Comparison of ENCODE assay signal across 12 mouse cellular contexts in genomic region chr7:24297361-24298095, GRCm38 (mm10). TPM values are rescaled to one million over a fixed set of nuclear protein-coding genes. Genes with fewer than 3 reads are reported as not detected.
DNase-seq lines count a peak whose midpoint lies in the region; ATAC-seq and TF ChIP-seq lines count a peak whose summit lies in the region.
"Had no signal": no experiment of that assay in that cellular context is flagged by ENCODE, and none has a peak within 500 bp of the region (broad histone marks: within the 10 kb centered on the region; RNA-seq: fewer than 3 reads in every experiment).

No protein-coding gene starts in this region.

- intact Hi-C loops in left cerebral cortex, postnatal 25 days (cut with DNase I) = no loop called here

- H3K9ac ChIP-seq in lung, embryonic 14.5 days = peak overlapping the region; percentile 79; the same call in 1 of the 2 replicates
- H3K9ac ChIP-seq in forebrain, embryonic 15.5 days (replicated peaks) = peak overlapping the region; percentile 87; the same call in 1 of the 2 replicates
- H3K9ac ChIP-seq in limb, embryonic 13.5 days = peak overlapping the region; percentile 82; the same call in 1 of the 2 replicates
- no peak overlapping the region for H3K9ac ChIP-seq in stomach, embryonic 15.5 days

- no peaks in the 10 kb centered on the region for H3K9me3 ChIP-seq in lung, embryonic 14.5 days (ENCODE audit: low read depth, low read length)
- H3K9me3 ChIP-seq in forebrain, embryonic 15.5 days = no peaks in the 10 kb centered on the region
- H3K9me3 ChIP-seq in limb, embryonic 13.5 days = no peaks in the 10 kb centered on the region
- H3K9me3 ChIP-seq in stomach, embryonic 15.5 days = no peaks in the 10 kb centered on the region

- peaks cover 6% of the 10 kb centered on the region; the same call in 1 of the 2 replicates for H3K4me1 ChIP-seq in lung, embryonic 14.5 days (ENCODE audit: insufficient read depth)
- peaks cover 26% of the 10 kb centered on the region for H3K4me1 ChIP-seq in forebrain, embryonic 15.5 days
- H3K4me1 ChIP-seq in limb, embryonic 13.5 days = peaks cover 14% of the 10 kb centered on the region
- H3K4me1 ChIP-seq in stomach, embryonic 15.5 days = no peaks in the 10 kb centered on the region; the same call in 1 of the 2 replicates

- H3K4me3 ChIP-seq in lung, embryonic 14.5 days (ENCODE audit: low read depth, low read length) = peak overlapping the region; percentile 72
- H3K4me3 ChIP-seq in forebrain, embryonic 15.5 days = peak overlapping the region; percentile 80; the same call in 1 of the 2 replicates
- peak overlapping the region; percentile 66 for H3K4me3 ChIP-seq in limb, embryonic 13.5 days
- no peak overlapping the region for H3K4me3 ChIP-seq in stomach, embryonic 15.5 days (replicated peaks)

- H3K36me3 ChIP-seq in lung, embryonic 14.5 days (ENCODE audit: insufficient read depth) = peaks cover 48% of the 10 kb centered on the region
- H3K36me3 ChIP-seq in forebrain, embryonic 15.5 days = peaks cover 51% of the 10 kb centered on the region
- peaks cover 58% of the 10 kb centered on the region for H3K36me3 ChIP-seq in limb, embryonic 13.5 days
- H3K36me3 ChIP-seq in stomach, embryonic 15.5 days = peaks cover 33% of the 10 kb centered on the region

- no peak for DNase-seq in lung, embryonic 14.5 days
- no peak for DNase-seq in lung, postnatal 4 days
- no peak for DNase-seq in adipocyte (ENCODE audit: low spot score)
- no peak for DNase-seq in left cerebral cortex, postnatal 25 days (ENCODE audit: low spot score in 2 of 2)
- no peak for DNase-seq in urinary bladder, postnatal 36 days (ENCODE audit: low spot score in 2 of 2)
- DNase-seq: cerebellum, adult 11-12 months; heart, postnatal 36 days; lung, postnatal 10 days had no signal

- no peaks in the 10 kb centered on the region for H3K27me3 ChIP-seq in lung, embryonic 14.5 days (ENCODE audit: insufficient read depth, low read length)
- no peaks in the 10 kb centered on the region for H3K27me3 ChIP-seq in forebrain, embryonic 15.5 days
- no peaks in the 10 kb centered on the region for H3K27me3 ChIP-seq in limb, embryonic 13.5 days
- no peaks in the 10 kb centered on the region for H3K27me3 ChIP-seq in stomach, embryonic 15.5 days (replicated peaks)

- ATAC-seq in lung, embryonic 14.5 days (ENCODE audit: insufficient read depth) = no peak
- ATAC-seq in forebrain, embryonic 15.5 days (replicated peaks) = no peak
- ATAC-seq in limb, embryonic 13.5 days (ENCODE audit: low FRiP score, low read depth) = no peak
- no peak for ATAC-seq in stomach, embryonic 15.5 days (ENCODE audit: insufficient read depth, low FRiP score, low read depth)

- H3K27ac ChIP-seq in lung, embryonic 14.5 days (ENCODE audit: low read depth) = no peak overlapping the region
- H3K27ac ChIP-seq in forebrain, embryonic 15.5 days (replicated peaks) = no peak overlapping the region
- peak overlapping the region; percentile 97; the same call in 1 of the 2 replicates for H3K27ac ChIP-seq in limb, embryonic 13.5 days
- H3K27ac ChIP-seq in stomach, embryonic 15.5 days = no peak overlapping the region

- peak overlapping the region; percentile 91 for H3K4me2 ChIP-seq in lung, embryonic 14.5 days
- peak overlapping the region; percentile 94; the same call in 1 of the 2 replicates for H3K4me2 ChIP-seq in forebrain, embryonic 15.5 days (replicated peaks)
- peak overlapping the region; percentile 88 for H3K4me2 ChIP-seq in limb, embryonic 13.5 days (replicated peaks)
- peak overlapping the region; percentile 88 for H3K4me2 ChIP-seq in stomach, embryonic 15.5 days

- 92% methylated on average over 15 of the region's 15 CpGs for WGBS in lung, embryonic 14.5 days
- WGBS in forebrain, embryonic 15.5 days = 89% methylated on average over 15 of the region's 15 CpGs
- WGBS in limb, embryonic 13.5 days = 92% methylated on average over 15 of the region's 15 CpGs
- 90% methylated on average over 15 of the region's 15 CpGs for WGBS in stomach, embryonic 15.5 days

- no peak for TF ChIP-seq CTCF in lung, embryonic 14.5 days (IDR thresholded peaks at IDR 0.05; ENCODE audit: low read depth)

RNA-seq across cellular contexts. Expression of gene Zfp61, which starts 3.5 kb away (rescaled TPM):
- polyA plus RNA-seq in lung, embryonic 14.5 days (2014; fragmentation: Nextera tagmentation; extraction: Ambion mirVana) = 32.1 and 32.4 TPM in 2 replicates
- 51.2 and 59.0 TPM in 2 replicates for polyA plus RNA-seq in forebrain, embryonic 15.5 days (2015; fragmentation: Nextera tagmentation; extraction: Ambion mirVana)
- polyA plus RNA-seq in limb, embryonic 13.5 days (2015; fragmentation: Nextera tagmentation; extraction: Ambion mirVana) = 54.1 and 63.5 TPM in 2 replicates
- 29.6 and 31.3 TPM in 2 replicates for polyA plus RNA-seq in stomach, embryonic 15.5 days (2015; fragmentation: Nextera tagmentation; extraction: Ambion mirVana)
- total RNA-seq in left cerebral cortex, postnatal 25 days (2021) = 10 to 100 TPM; 19.3 to 20.8 TPM

RNA-seq across cellular contexts. Expression of gene Zfp94, which starts 18.9 kb away (rescaled TPM):
- polyA plus RNA-seq in lung, embryonic 14.5 days (2014; fragmentation: Nextera tagmentation; extraction: Ambion mirVana) = 8.6 and 9.8 TPM in 2 replicates
- polyA plus RNA-seq in forebrain, embryonic 15.5 days (2015; fragmentation: Nextera tagmentation; extraction: Ambion mirVana) = 24.5 and 24.7 TPM in 2 replicates
- 15.0 and 16.0 TPM in 2 replicates for polyA plus RNA-seq in limb, embryonic 13.5 days (2015; fragmentation: Nextera tagmentation; extraction: Ambion mirVana)
- 9.3 and 11.1 TPM in 2 replicates for polyA plus RNA-seq in stomach, embryonic 15.5 days (2015; fragmentation: Nextera tagmentation; extraction: Ambion mirVana)
- total RNA-seq in left cerebral cortex, postnatal 25 days (2021) = 10 to 100 TPM; 13.2 to 16.9 TPM

RNA-seq across cellular contexts. Expression of gene Zfp93, which starts 27.3 kb away (rescaled TPM):
- 8.4 and 8.6 TPM in 2 replicates for polyA plus RNA-seq in lung, embryonic 14.5 days (2014; fragmentation: Nextera tagmentation; extraction: Ambion mirVana)
- 9.3 and 12.1 TPM in 2 replicates for polyA plus RNA-seq in forebrain, embryonic 15.5 days (2015; fragmentation: Nextera tagmentation; extraction: Ambion mirVana)
- 8.9 and 9.8 TPM in 2 replicates for polyA plus RNA-seq in limb, embryonic 13.5 days (2015; fragmentation: Nextera tagmentation; extraction: Ambion mirVana)
- 7.2 and 7.4 TPM in 2 replicates for polyA plus RNA-seq in stomach, embryonic 15.5 days (2015; fragmentation: Nextera tagmentation; extraction: Ambion mirVana)
- 10 to 100 TPM; 11.0 to 11.5 TPM for total RNA-seq in left cerebral cortex, postnatal 25 days (2021)

RNA-seq across cellular contexts. Expression of gene Tescl, which starts 36.2 kb away (rescaled TPM):
- polyA plus RNA-seq in lung, embryonic 14.5 days (2014; fragmentation: Nextera tagmentation; extraction: Ambion mirVana) = not detected in 2 replicates
- not detected in 2 replicates for polyA plus RNA-seq in forebrain, embryonic 15.5 days (2015; fragmentation: Nextera tagmentation; extraction: Ambion mirVana)
- not detected in 2 replicates for polyA plus RNA-seq in limb, embryonic 13.5 days (2015; fragmentation: Nextera tagmentation; extraction: Ambion mirVana)
- 0.15 TPM in 1 of 2 replicates, not detected in the other for polyA plus RNA-seq in stomach, embryonic 15.5 days (2015; fragmentation: Nextera tagmentation; extraction: Ambion mirVana)
- not detected for total RNA-seq in left cerebral cortex, postnatal 25 days (2021)
- total RNA-seq: heart, postnatal 36 days; layer of hippocampus, postnatal 14 days had no signal

RNA-seq across cellular contexts. Expression of gene Zfp108, which starts 42.9 kb away (rescaled TPM):
- 3.3 and 4.7 TPM in 2 replicates for polyA plus RNA-seq in lung, embryonic 14.5 days (2014; fragmentation: Nextera tagmentation; extraction: Ambion mirVana)
- polyA plus RNA-seq in forebrain, embryonic 15.5 days (2015; fragmentation: Nextera tagmentation; extraction: Ambion mirVana) = 4.1 and 5.3 TPM in 2 replicates
- polyA plus RNA-seq in limb, embryonic 13.5 days (2015; fragmentation: Nextera tagmentation; extraction: Ambion mirVana) = 5.4 and 5.5 TPM in 2 replicates
- 3.5 and 4.3 TPM in 2 replicates for polyA plus RNA-seq in stomach, embryonic 15.5 days (2015; fragmentation: Nextera tagmentation; extraction: Ambion mirVana)
- 1 to 10 TPM; 8.4 to 8.8 TPM for total RNA-seq in left cerebral cortex, postnatal 25 days (2021)
